Mouse (Mus musculus): ENCODE results near the gene Hoxb1.

Gene Hoxb1

GRCm38 (mm10) chr11:96350341-96350624, 15.3 kb upstream of the Hoxb1 start, which contains the start of gene Hoxb2:
Gene Hoxb2, plus strand, starts transcription at chr11:96350525.
- DNase-seq (ENCODE audit: low spot score in 2 of 2) = no peak

DNA sequence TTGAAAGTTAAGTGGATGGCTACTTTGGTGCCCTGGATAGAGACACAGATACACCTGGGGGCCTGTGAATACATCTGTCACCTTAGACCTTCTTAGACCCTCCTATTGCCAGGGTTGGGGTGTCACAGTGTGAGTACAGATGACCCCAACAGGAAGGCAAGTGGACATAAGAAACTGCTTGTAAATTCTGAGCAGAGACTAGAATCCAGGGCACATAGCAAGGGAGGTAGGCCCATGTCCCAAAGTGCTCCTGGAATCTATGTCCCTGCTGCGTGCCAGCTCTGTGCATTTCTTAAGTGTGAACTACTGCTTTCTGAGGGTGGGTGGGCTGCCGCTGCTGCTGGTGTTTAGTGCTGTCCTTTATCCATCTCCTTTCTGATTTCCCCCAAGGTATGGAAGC, 14.8 kb upstream of the Hoxb1 start:
- DNase-seq (ENCODE audit: low spot score in 2 of 2) = no peak

DNA sequence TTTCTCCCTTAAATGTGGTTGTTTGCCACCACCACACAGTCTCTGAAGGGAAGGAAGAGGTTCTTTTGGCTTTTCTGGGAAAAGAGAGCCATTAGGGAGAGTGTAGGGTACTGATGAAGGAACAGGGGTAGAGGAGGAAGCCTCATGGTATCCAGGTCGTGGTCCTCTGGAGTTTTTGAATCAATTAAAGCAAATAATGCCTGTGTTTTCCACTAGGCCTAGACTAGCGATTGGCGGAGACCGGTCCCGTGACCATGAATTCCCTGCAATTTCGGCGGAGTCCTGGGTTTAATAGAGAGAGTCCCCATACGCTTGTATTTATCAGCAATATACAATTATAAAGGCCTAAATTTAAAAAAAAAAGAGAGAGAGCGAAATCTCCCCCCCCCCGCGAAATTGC, 14.2 kb upstream of the Hoxb1 start:
- no peak for DNase-seq (ENCODE audit: low spot score in 2 of 2)

DNA sequence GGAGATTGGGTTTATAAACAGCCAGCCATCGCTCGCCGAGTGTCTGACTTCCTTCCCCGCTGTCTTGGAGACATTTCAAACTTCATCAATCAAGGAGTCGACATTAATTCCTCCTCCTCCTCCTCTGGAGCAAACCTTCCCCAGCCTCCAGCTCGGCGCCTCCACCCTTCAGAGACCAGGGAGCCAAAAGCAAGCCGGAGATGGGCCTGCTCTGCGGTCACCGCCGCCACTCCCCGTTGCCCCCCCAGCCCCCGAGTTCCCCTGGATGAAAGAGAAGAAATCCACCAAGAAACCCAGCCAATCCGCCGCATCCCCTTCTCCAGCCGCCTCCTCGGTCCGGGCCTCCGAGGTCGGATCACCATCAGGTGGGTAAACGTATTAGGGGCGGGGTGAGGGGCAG, 13.7 kb upstream of the Hoxb1 start:
- no peak for DNase-seq (ENCODE audit: low spot score in 2 of 2)

DNA sequence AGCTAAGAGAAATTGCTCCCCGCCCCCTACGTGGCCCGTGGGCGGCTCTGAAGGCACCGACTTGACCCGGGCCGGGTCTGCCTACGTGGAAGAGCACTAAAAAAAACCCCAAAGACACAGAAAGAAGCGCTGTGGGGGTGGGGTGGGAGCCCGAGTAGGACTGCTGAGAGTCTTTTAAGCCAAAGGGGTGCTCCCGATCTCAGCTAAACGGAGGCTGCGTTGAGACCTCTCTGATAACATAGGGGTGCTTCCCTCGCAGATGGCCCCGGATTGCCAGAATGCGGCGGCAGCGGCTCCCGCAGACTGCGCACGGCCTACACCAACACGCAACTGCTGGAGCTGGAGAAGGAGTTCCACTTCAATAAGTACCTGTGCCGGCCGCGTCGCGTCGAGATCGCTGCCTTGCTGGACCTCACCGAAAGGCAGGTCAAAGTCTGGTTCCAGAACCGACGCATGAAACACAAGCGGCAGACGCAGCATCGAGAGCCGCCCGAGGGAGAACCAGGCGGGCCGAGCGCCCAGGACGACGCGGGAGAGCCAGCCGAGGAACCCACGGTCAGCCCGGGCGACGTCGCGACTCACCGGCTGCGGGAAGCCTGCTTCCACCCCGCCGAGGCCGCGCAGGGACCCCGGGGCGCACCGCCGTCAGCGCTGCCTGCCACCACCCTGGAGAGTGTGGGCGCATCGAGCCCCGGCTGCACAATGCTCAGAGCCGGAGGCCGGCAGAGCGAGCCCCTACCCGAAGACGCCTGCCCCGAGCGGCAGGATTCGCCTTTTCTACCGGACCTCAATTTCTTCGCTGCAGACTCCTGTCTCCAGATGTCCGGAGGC, 12.6 kb upstream of the Hoxb1 start:
- no peak for DNase-seq (ENCODE audit: low spot score in 2 of 2)

- no peak for DNase-seq (ENCODE audit: low spot score in 2 of 2)
Measured at GRCm38 (mm10) chr11:96353522-96353841, 12.1 kb upstream of the Hoxb1 start.

DNA sequence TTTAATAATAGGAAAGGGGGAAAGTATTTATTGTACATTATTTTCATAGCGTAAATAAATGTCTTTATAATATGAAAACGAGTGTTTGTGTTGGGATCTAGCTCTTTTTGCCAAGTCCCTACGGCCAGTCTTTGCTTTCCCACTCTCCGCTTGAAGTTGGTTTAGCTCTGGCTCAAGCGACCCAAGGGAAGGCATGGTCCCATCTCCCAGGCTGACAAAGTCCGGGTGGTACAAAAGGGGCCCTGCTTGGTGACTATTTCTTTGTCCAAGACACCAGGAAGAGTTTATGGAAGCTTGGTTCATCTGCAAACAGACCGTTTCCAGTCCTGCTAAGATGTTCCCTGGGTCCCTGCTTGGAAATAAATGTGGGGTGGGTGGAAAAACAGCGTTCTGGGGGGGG, 11.6 kb upstream of the Hoxb1 start:
- DNase-seq (ENCODE audit: low spot score in 2 of 2) = no peak

- DNase-seq (ENCODE audit: low spot score in 2 of 2) = no peak
Measured at GRCm38 (mm10) chr11:96354376-96354775, 11.2 kb upstream of the Hoxb1 start.

DNA sequence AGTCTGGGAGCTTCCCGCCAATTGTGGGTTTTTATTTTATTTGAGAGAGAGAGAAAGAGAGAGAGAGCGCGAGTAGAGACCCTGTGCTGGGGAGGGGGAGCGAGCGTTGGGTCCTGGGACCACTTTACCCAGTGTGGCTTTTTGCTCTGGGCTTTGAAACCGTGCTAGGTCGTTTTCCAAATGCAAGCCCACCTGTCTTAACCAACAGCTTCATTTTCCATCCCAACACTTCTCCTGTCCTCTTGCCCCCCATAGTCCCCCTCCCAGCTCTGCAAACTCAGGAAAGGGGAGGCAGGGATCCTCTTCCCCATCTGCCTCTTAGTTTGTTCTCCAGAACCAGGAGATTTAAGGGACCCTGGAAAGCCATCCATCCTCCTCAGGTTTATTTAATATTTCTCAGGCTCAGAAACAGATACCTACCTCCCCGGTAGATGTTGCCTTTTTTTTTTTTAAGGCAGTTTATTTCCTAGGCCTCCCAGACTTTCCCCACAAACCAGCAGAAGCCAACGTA, 10.7 kb upstream of the Hoxb1 start:
- no peak for DNase-seq (ENCODE audit: low spot score in 2 of 2)

DNA sequence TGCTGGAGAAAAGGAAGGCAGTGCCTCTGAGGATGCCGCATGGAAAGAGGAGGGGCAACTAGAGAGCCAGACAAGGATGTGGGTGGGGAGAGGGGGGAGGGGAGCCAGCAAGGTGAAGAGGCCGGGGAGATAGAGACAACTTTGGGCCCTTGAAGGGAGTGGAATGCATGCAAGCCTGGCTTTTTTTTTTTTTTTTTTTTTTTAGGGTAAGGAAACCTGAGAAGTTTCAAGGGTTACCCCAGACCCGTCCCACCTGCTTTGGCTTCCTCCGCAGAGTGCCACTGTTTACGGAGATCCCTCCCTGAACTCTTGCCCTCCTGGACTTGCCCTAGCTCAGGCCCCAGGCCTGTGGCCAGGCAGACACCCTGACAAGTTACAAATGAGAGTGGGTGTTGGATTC, 1.7 kb upstream of the Hoxb1 start:
- DNase-seq (ENCODE audit: low spot score in 2 of 2) = no peak

GRCm38 (mm10) chr11:96366092-96367041, 815 bp downstream of the Hoxb1 start:
- no peak for DNase-seq (ENCODE audit: low spot score in 2 of 2)

DNA sequence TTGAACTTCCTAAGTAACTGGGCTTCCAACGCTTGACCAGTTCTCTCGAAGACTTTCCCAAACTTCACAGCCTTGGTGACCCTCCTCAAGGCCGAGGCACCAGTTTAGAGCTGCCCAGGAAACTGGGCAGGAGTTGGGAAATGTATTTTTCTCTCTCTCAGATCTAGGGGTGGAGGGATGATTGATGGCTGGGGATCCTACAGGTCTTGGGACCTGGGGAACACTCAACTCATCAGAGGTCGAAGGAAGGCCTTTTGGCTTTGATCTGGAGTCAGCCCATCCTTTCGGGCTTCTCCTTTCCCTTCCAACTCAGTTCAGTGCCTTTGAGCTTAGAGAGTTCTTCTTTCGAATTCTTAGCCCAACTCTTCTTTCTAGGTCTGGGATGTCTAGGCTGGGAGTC, 1.6 kb downstream of the Hoxb1 start:
- no peak for DNase-seq (ENCODE audit: low spot score in 2 of 2)

- DNase-seq (ENCODE audit: low spot score in 2 of 2) = no peak
Measured at GRCm38 (mm10) chr11:96368686-96369085, 3.1 kb downstream of the Hoxb1 start.

- DNase-seq (ENCODE audit: low spot score in 2 of 2) = no peak
Measured at GRCm38 (mm10) chr11:96369140-96369539, 3.6 kb downstream of the Hoxb1 start.

DNA sequence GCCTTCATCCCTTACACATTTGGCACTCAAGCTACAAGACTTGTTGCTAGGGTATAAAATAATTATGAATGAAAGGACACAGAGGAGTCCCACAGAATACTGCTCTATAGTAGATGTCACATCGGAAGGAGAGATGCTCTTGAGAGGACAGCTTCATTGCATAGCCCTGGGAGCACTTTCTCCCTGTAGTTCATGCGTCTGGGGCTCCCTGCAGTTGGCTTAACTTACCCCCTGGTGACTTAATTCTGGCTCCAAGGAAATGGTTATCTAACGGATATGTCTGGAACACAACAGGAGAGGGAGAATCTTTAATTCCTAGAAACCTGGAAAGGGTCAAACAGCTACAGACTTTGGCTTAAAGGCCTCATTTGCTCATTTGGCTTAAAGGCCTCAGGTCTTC, 6.2 kb downstream of the Hoxb1 start:
- DNase-seq (ENCODE audit: low spot score in 2 of 2) = no peak

- DNase-seq (ENCODE audit: low spot score in 2 of 2) = no peak
Measured at GRCm38 (mm10) chr11:96372519-96372918, 7.0 kb downstream of the Hoxb1 start.

GRCm38 (mm10) chr11:96374810-96375209, 9.3 kb downstream of the Hoxb1 start:
- no peak for DNase-seq (ENCODE audit: low spot score in 2 of 2)

DNA sequence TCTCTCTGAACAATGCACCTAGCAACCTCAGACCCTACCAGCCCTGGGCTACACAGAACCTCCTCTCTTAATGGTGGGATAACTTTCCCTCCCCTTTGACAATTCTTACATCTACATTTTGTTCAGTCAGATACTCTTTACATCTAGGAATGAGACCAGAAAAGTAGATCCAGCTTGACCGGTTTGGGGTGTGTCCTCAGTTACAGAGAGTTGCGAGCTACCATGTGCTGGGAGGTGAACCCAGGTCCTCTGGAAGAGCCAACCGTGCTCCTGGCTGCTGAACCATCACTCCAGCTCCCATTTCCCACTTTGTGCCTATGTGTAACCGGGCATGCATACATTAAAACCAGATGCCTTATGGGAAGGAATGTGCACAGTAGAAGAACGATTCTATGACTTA, 17.8 kb downstream of the Hoxb1 start:
- DNase-seq (ENCODE audit: low spot score in 2 of 2) = no peak

DNA sequence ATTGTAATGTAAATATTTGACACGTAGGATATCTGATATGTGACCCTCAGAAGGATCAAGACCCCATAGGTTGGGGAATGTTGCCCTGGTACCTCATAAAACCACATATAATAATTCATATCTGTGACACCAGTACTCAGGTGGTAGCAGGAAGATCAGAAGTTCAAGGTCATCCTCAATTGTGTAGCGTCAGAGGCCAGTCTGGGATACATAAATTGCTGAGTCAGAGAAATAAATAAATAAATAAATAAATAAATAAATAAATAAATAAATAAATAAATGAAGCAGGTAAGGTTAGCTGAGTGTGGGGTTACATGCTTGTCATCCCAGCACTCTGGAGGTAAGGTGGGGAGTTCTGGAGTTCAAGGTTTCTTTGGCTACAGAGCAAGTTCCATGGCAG, 22.1 kb downstream of the Hoxb1 start:
- no peak for DNase-seq (ENCODE audit: low spot score in 2 of 2)

DNA sequence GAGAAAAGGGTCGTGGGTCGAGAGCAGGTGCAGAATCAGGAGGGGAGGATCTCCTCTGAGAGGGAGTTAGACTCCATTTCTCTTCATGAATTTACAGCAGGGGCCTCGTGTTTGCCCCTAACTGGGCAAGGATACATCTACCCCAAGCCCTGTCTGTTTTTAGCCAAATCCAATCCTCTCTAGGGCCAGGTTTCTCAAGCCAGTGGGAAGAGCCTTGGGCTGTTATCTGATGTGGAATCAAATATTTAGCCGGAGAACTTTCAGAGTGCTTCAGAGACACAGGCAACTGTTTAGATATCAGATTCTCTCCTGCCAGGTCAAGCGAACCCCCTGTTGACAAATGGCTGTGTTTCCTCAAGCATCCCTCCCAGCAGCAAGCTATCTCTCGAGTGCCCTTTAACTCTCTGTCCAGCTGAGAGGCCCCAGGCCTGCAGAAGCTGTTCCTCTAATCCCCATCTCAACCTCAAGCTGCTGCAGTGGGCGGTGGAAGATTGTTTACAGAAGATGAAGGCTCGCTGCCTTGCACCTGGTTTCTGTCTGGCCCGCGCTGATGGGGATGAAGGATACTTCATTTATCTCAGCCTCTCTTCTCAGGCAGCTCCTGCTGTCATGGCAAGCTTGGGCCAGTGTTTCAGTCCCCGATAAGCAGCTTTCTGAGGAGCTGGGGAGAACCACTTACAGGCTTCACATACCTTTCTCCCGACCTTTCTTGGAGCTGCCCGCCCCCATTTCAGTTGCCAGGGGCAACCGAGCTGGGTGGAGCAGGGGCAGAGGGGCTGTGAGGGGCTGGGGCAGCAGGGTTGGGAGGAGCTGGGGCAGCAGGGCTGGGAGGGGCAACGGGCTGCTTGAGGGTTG, 31.4 kb downstream of the Hoxb1 start:
- DNase-seq (ENCODE audit: low spot score in 2 of 2) = no peak

- DNase-seq (ENCODE audit: low spot score in 2 of 2) = no peak
Measured at GRCm38 (mm10) chr11:96397806-96398335, 32.3 kb downstream of the Hoxb1 start.

GRCm38 (mm10) chr11:96399923-96400322, 34.4 kb downstream of the Hoxb1 start:
- DNase-seq (ENCODE audit: low spot score in 2 of 2) = no peak

Data from left cerebral cortex, adult 9 months (tissue).